9 mouse cellular contexts compared by ENCODE assay signal in genomic region chr19:53325578-53326295, GRCm38 (mm10). TPM values are rescaled to one million over a fixed set of nuclear protein-coding genes. Genes with fewer than 3 reads are reported as not detected.
DNase-seq lines count a peak whose midpoint lies in the region; ATAC-seq and TF ChIP-seq lines count a peak whose summit lies in the region.
"Had no signal": no experiment of that assay in that cellular context is flagged by ENCODE, and none has a peak within 500 bp of the region (broad histone marks: within the 10 kb centered on the region; RNA-seq: fewer than 3 reads in every experiment).

No protein-coding gene starts in this region.

- DNase-seq in ES-CJ7 (ENCODE audit: low read depth, low spot score): peak; percentile 70
- DNase-seq in kidney, postnatal 14 days: peak; percentile 48
- peak; percentile 83 for DNase-seq in liver, embryonic 13.5 days

- TF ChIP-seq CTCF in bone marrow macrophage, adult 2 months (IDR thresholded peaks at IDR 0.05; ENCODE audit: low read depth, low read length): no peak

- H3K27ac ChIP-seq in bone marrow macrophage, adult 2 months (ENCODE audit: insufficient read depth, low read depth, low read length): peak overlapping the region; percentile 17
- H3K27ac ChIP-seq in heart, embryonic 11.5 days (ENCODE audit: low read depth, low read length): peak overlapping the region; percentile 89
- H3K27ac ChIP-seq in liver, embryonic 13.5 days: peak overlapping the region; percentile 98
- H3K27ac ChIP-seq in neural tube, embryonic 12.5 days: no peak overlapping the region

- no peaks in the 10 kb centered on the region for H3K27me3 ChIP-seq in heart, embryonic 11.5 days (ENCODE audit: control insufficient read depth, insufficient read depth, low read length)
- H3K27me3 ChIP-seq in liver, embryonic 13.5 days: no peaks in the 10 kb centered on the region
- H3K27me3 ChIP-seq in neural tube, embryonic 12.5 days (replicated peaks): no peaks in the 10 kb centered on the region

- H3K9me3 ChIP-seq in heart, embryonic 11.5 days (replicated peaks; ENCODE audit: control insufficient read depth, low read length): no peaks in the 10 kb centered on the region
- no peaks in the 10 kb centered on the region for H3K9me3 ChIP-seq in liver, embryonic 13.5 days (replicated peaks)
- no peaks in the 10 kb centered on the region for H3K9me3 ChIP-seq in neural tube, embryonic 12.5 days

- peak overlapping the region; percentile 80 for H3K4me2 ChIP-seq in heart, embryonic 11.5 days
- peak overlapping the region; percentile 83 for H3K4me2 ChIP-seq in liver, embryonic 13.5 days
- H3K4me2 ChIP-seq in neural tube, embryonic 12.5 days (replicated peaks): peak overlapping the region; percentile 48

- H3K4me3 ChIP-seq in bone marrow macrophage, adult 2 months (ENCODE audit: insufficient read depth, low read length): peak overlapping the region; percentile 49
- peak overlapping the region; percentile 43 for H3K4me3 ChIP-seq in heart, embryonic 11.5 days (ENCODE audit: low read depth, low read length)
- H3K4me3 ChIP-seq in liver, embryonic 13.5 days (replicated peaks): peak overlapping the region; percentile 61
- H3K4me3 ChIP-seq in neural tube, embryonic 12.5 days: no peak overlapping the region

- peak overlapping the region; percentile 68 for H3K9ac ChIP-seq in heart, embryonic 11.5 days (ENCODE audit: low read depth, low read length)
- H3K9ac ChIP-seq in liver, embryonic 13.5 days: peak overlapping the region; percentile 87
- H3K9ac ChIP-seq in neural tube, embryonic 12.5 days: 0 out of 2 replicates have a peak overlapping the region, but pooled peaks have one; percentile 38

- H3K36me3 ChIP-seq in heart, embryonic 11.5 days (ENCODE audit: control insufficient read depth, insufficient read depth, low read length): no peaks in the 10 kb centered on the region
- no peaks in the 10 kb centered on the region for H3K36me3 ChIP-seq in liver, embryonic 13.5 days
- no peaks in the 10 kb centered on the region for H3K36me3 ChIP-seq in neural tube, embryonic 12.5 days

- no peak for TF ChIP-seq POLR2A in bone marrow macrophage, adult 2 months (IDR thresholded peaks at IDR 0.05; ENCODE audit: borderline replicate concordance, low read depth, low read length)

- peaks cover 26% of the 10 kb centered on the region for H3K4me1 ChIP-seq in bone marrow macrophage, adult 2 months (ENCODE audit: control insufficient read depth, insufficient read depth, low read length)
- H3K4me1 ChIP-seq in heart, embryonic 11.5 days (ENCODE audit: control insufficient read depth, insufficient read depth, low read length): peaks cover 28% of the 10 kb centered on the region
- H3K4me1 ChIP-seq in liver, embryonic 13.5 days (replicated peaks): peaks cover 83% of the 10 kb centered on the region
- peaks cover 44% of the 10 kb centered on the region for H3K4me1 ChIP-seq in neural tube, embryonic 12.5 days

- peak; percentile 83 for ATAC-seq in erythroblast, adult 5-6 weeks (replicated peaks; ENCODE audit: low FRiP score, poor library complexity, severe bottlenecking)
- ATAC-seq in heart, embryonic 11.5 days (replicated peaks; ENCODE audit: insufficient number of reproducible peaks, low FRiP score, low TSS enrichment): peak; percentile 49; the same call in 1 of the 2 replicates
- peak; percentile 84 for ATAC-seq in liver, embryonic 13.5 days (ENCODE audit: low read depth)
- no peak for ATAC-seq in neural tube, embryonic 12.5 days (ENCODE audit: low FRiP score, low read depth)
- ATAC-seq in monocyte, adult 5-6 weeks (replicated peaks; ENCODE audit: insufficient number of reproducible peaks, low FRiP score, low TSS enrichment, poor library complexity, severe bottlenecking): no peak

- 5% methylated on average over 27 of the region's 27 CpGs for WGBS in heart, embryonic 11.5 days (ENCODE audit: insufficient replicate concordance)
- WGBS in liver, embryonic 13.5 days (ENCODE audit: insufficient replicate concordance): 6% methylated on average over 27 of the region's 27 CpGs
- WGBS in neural tube, embryonic 12.5 days: 12% methylated on average over 27 of the region's 27 CpGs

RNA-seq across cellular contexts. Expression of gene Mxi1, which starts 15.4 kb away (rescaled TPM):
- 48.3 and 49.2 TPM in 2 replicates for polyA plus RNA-seq in bone marrow macrophage, adult 2 months (2012; ENCODE audit: insufficient read depth, insufficient read length, missing spikeins)
- 71.1 and 75.4 TPM in 2 replicates for total RNA-seq in erythroblast, adult 5-6 weeks (2015; ENCODE audit: low replicate concordance)
- 156 and 229 TPM in 2 replicates for total RNA-seq in erythroblast, adult 5-6 weeks (2017; ENCODE audit: low replicate concordance)
- 33.1 and 36.6 TPM in 2 replicates for polyA plus RNA-seq in heart, embryonic 11.5 days (2014; fragmentation: Nextera tagmentation; extraction: Ambion mirVana)
- polyA plus RNA-seq in liver, embryonic 13.5 days (2015; fragmentation: Nextera tagmentation; extraction: Ambion mirVana): 31.0 and 33.3 TPM in 2 replicates
- polyA plus RNA-seq in neural tube, embryonic 12.5 days (2016; fragmentation: Nextera tagmentation; extraction: Ambion mirVana): 67.6 and 74.8 TPM in 2 replicates
- 87.9 to 137 TPM (median 113 TPM) in 3 replicates for total RNA-seq in monocyte, adult 5-6 weeks (2017)

RNA-seq across cellular contexts. Expression of gene Gm10197, which starts 45.8 kb away (rescaled TPM):
- not detected in 2 replicates for polyA plus RNA-seq in bone marrow macrophage, adult 2 months (2012; ENCODE audit: insufficient read depth, insufficient read length, missing spikeins)
- total RNA-seq in erythroblast, adult 5-6 weeks (2015; ENCODE audit: low replicate concordance): not detected in 2 replicates
- not detected in 2 replicates for total RNA-seq in erythroblast, adult 5-6 weeks (2017; ENCODE audit: low replicate concordance)
- 2.1 and 3.5 TPM in 2 replicates for polyA plus RNA-seq in heart, embryonic 11.5 days (2014; fragmentation: Nextera tagmentation; extraction: Ambion mirVana)
- not detected in 2 replicates for polyA plus RNA-seq in liver, embryonic 13.5 days (2015; fragmentation: Nextera tagmentation; extraction: Ambion mirVana)
- not detected in 2 replicates for polyA plus RNA-seq in neural tube, embryonic 12.5 days (2016; fragmentation: Nextera tagmentation; extraction: Ambion mirVana)
- total RNA-seq in monocyte, adult 5-6 weeks (2017): not detected in 3 replicates
- polyA plus RNA-seq: large intestine, adult 2 months had no signal

Comparison
In these comparisons a context has a peak if more than half of its experiments do, and no peak if none do; other contexts are left out.
1. ATAC-seq: peak in erythroblast, adult 5-6 weeks (single experiment), heart, embryonic 11.5 days (single experiment) and liver, embryonic 13.5 days (single experiment); none in neural tube, embryonic 12.5 days (single experiment) and monocyte, adult 5-6 weeks (single experiment).
2. Peak in every context shown above with its lines, with median percentiles within 50 percentile points of each other: DNase-seq, H3K4me2 ChIP-seq and H3K9ac ChIP-seq.